Mouse (Mus musculus): ENCODE measurements around the gene Ceacam1.

DNA sequence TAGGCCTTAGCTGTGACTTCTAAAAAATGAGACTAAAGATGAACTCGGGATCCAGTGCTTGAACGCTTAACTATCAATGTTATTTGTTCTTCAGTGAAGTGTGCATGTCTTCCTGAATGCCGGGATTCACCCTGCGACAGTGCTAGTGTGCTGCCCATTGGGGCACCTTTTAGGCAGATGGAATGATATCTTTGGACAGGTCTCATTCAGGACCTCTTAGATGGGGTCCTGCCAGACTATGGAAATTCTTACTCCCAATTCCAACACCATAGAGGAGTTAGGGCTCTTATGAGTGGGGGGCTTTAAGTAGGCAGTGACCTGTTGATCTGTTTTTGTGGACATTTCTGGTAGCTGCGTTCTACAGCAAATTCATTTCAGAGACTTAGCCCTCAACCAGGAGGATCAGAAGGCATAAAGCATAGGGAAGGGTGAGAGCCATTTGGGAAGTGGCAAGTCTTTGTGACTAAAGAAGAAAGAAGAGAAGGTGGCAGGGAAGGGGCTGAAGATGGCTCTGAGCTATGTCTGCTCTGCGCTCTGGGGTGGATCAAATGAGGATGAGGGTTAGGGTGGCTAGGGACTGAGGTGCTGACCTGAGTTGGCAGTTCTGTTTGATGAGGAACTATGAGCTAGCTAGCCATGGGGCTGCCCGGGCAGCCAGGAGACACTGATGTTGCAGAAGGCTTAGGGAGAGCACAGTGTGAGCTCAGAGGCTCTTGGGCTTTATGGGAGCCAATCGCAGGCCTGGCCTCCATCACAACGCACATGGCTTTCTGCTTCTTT, 43.4 kb downstream of the Ceacam1 start:
- TF ChIP-seq POLR2A (IDR thresholded peaks at IDR 0.05; ENCODE audit: borderline replicate concordance, extremely low read depth, insufficient read depth, insufficient read length, poor library complexity, severe bottlenecking): no peak
- TF ChIP-seq CTCF (IDR thresholded peaks at IDR 0.05; ENCODE audit: borderline replicate concordance, extremely low read depth, insufficient read depth, insufficient read length): no peak
